Mouse (Mus musculus): ENCODE measurements around the gene Slc5a2.

DNA sequence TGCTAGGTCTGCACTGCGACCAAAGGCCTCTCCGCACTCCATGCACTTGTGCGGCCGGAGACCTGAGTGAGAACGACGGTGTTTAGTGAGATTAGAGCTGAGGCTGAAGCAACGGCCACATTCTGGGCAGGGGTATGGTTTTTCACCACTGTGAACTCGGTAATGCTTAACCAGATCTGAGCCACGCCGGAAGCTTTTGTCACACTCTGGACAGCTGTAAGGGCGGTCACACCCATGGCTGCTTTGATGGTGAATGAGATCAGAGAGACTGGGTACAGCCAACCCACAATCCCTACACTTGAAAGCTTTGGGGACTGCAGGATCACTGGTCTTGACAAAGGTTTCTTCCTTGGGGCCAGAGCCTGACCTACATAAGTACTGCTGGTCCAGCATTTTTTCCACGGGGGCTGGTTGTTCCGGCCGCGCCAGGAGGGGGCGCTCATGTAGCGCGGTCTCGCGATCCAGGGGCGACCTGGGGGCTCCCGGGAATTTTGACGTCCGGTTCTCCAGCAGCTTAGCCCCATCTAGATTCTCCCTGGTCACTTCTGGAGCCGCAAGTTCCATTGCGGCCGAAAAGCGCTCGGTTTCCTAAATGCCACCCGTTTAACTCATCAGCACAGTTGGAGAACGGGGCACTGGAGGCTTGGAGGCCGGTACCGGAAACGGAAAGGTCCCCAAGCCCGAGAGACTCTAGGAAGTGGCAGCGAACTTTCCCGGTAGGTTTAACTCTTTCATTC lies 28.4 kb upstream of the Slc5a2 start, which contains the start of gene Armc5:
- TF ChIP-seq EP300 (IDR thresholded peaks at IDR 0.05; ENCODE audit: insufficient read depth, low read depth, low read length), result no peak
- TF ChIP-seq CTCF (IDR thresholded peaks at IDR 0.05), result peak; percentile 99
